Comparison of ENCODE assay signal across 8 mouse cellular contexts in genomic region chr14:50896747-50897373, GRCm38 (mm10). TPM values are rescaled to one million over a fixed set of nuclear protein-coding genes. Genes with fewer than 3 reads are reported as not detected.
A peak's percentile ranks its signal among the peaks of the same experiment; 100 is the strongest.
DNase-seq lines count a peak whose midpoint lies in the region; ATAC-seq and TF ChIP-seq lines count a peak whose summit lies in the region.

No protein-coding gene starts in this region.

- H3K9ac ChIP-seq in forebrain, embryonic 14.5 days (ENCODE audit: low read length) = peak overlapping the region; percentile 60
- peak overlapping the region; percentile 67 for H3K9ac ChIP-seq in midbrain, embryonic 12.5 days (replicated peaks)

- H3K36me3 ChIP-seq in forebrain, embryonic 14.5 days (ENCODE audit: control insufficient read depth, insufficient read depth, low read length) = no peaks in the 10 kb centered on the region
- H3K36me3 ChIP-seq in midbrain, embryonic 12.5 days = no peaks in the 10 kb centered on the region

- no peak overlapping the region for H3K27ac ChIP-seq in forebrain, embryonic 14.5 days (ENCODE audit: low read depth, low read length)
- H3K27ac ChIP-seq in midbrain, embryonic 12.5 days (replicated peaks) = no peak overlapping the region

- H3K4me1 ChIP-seq in forebrain, embryonic 14.5 days (ENCODE audit: control insufficient read depth, insufficient read depth, low read length) = no peaks in the 10 kb centered on the region
- H3K4me1 ChIP-seq in midbrain, embryonic 12.5 days = peaks cover 10% of the 10 kb centered on the region

- peak; percentile 75; the same call in 1 of the 2 replicates for ATAC-seq in forebrain, embryonic 14.5 days
- ATAC-seq in midbrain, embryonic 12.5 days (ENCODE audit: low FRiP score, low read depth) = peak; percentile 58; the same call in 1 of the 2 replicates

- H3K9me3 ChIP-seq in forebrain, embryonic 14.5 days (replicated peaks; ENCODE audit: control insufficient read depth, low read length) = no peaks in the 10 kb centered on the region
- no peaks in the 10 kb centered on the region for H3K9me3 ChIP-seq in midbrain, embryonic 12.5 days

- no peak for TF ChIP-seq CTCF in brain, embryonic 14.5 days (IDR thresholded peaks at IDR 0.05; ENCODE audit: borderline replicate concordance, extremely low read depth, insufficient read depth, insufficient read length)

- 0 out of 2 replicates have a peak, but pooled peaks cover 5% of the 10 kb centered on the region for H3K27me3 ChIP-seq in forebrain, embryonic 14.5 days (replicated peaks; ENCODE audit: control insufficient read depth, insufficient read depth, low read length)
- peaks cover 25% of the 10 kb centered on the region for H3K27me3 ChIP-seq in midbrain, embryonic 12.5 days

- peak overlapping the region; percentile 33 for H3K4me3 ChIP-seq in forebrain, embryonic 14.5 days (ENCODE audit: low read depth, low read length)
- peak overlapping the region; percentile 50 for H3K4me3 ChIP-seq in midbrain, embryonic 12.5 days

- H3K4me2 ChIP-seq in forebrain, embryonic 14.5 days (ENCODE audit: low read length) = peak overlapping the region; percentile 64
- peak overlapping the region; percentile 88 for H3K4me2 ChIP-seq in midbrain, embryonic 12.5 days (replicated peaks)

- TF ChIP-seq POLR2A in brain, embryonic 14.5 days (IDR thresholded peaks at IDR 0.05; ENCODE audit: borderline replicate concordance, extremely low read depth, insufficient read depth, insufficient read length, poor library complexity, severe bottlenecking) = no peak

- peak; percentile 21 for DNase-seq in layer of hippocampus, adult 11-12 months (ENCODE audit: low spot score)
- DNase-seq in layer of hippocampus, adult 9-11 months = no peak
- peak; percentile 53 for DNase-seq in brain, embryonic 14.5 days (ENCODE audit: low read depth)
- peak; percentile 38 for DNase-seq in forebrain, embryonic 14.5 days (ENCODE audit: low spot score)
- DNase-seq in layer of hippocampus, adult 18-20 months (ENCODE audit: low spot score in 2 of 2) = peak; percentile 15 to 42
- DNase-seq in T-cell, adult 2 months (ENCODE audit: low spot score) = no peak
- no peak for DNase-seq in gastrocnemius, adult 18-20 months (ENCODE audit: low spot score)

- WGBS in forebrain, embryonic 14.5 days = 13% methylated on average over 23 of the region's 23 CpGs
- WGBS in midbrain, embryonic 12.5 days = 17% methylated on average over 23 of the region's 23 CpGs

RNA-seq across cellular contexts. Expression of gene Klhl33, which starts 0.4 kb away (rescaled TPM):
- 0.59 and 1.2 TPM in 2 replicates for polyA plus RNA-seq in brain, embryonic 14.5 days (2012; rRNA removed)
- polyA plus RNA-seq in forebrain, embryonic 14.5 days (2014; fragmentation: Nextera tagmentation; extraction: Ambion mirVana) = 0.25 and 0.36 TPM in 2 replicates
- total RNA-seq in layer of hippocampus, adult 18-20 months (2021) = 1 to 10 TPM; 3.7 to 5.9 TPM
- polyA plus RNA-seq in midbrain, embryonic 12.5 days (2016; fragmentation: Nextera tagmentation; extraction: Ambion mirVana) = 0.35 and 0.60 TPM in 2 replicates
- 100 to 1,000 TPM in 1 of 2 experiments, 10 to 100 TPM in 1; 56.5 to 114 TPM for total RNA-seq in gastrocnemius, adult 18-20 months (2021)

RNA-seq across cellular contexts. Expression of gene Tep1, which starts 26.5 kb away (rescaled TPM):
- 4.3 and 5.1 TPM in 2 replicates for polyA plus RNA-seq in brain, embryonic 14.5 days (2012; rRNA removed)
- 1.3 and 2.5 TPM in 2 replicates for polyA plus RNA-seq in forebrain, embryonic 14.5 days (2014; fragmentation: Nextera tagmentation; extraction: Ambion mirVana)
- 1 to 10 TPM; 2.9 to 3.6 TPM for total RNA-seq in layer of hippocampus, adult 18-20 months (2021)
- polyA plus RNA-seq in midbrain, embryonic 12.5 days (2016; fragmentation: Nextera tagmentation; extraction: Ambion mirVana) = 3.7 and 5.1 TPM in 2 replicates
- 1 to 10 TPM; 6.5 to 9.0 TPM for total RNA-seq in gastrocnemius, adult 18-20 months (2021)

RNA-seq across cellular contexts. Expression of gene Osgep, which starts 27.8 kb away (rescaled TPM):
- polyA plus RNA-seq in brain, embryonic 14.5 days (2012; rRNA removed) = 102 and 121 TPM in 2 replicates
- 160 and 180 TPM in 2 replicates for polyA plus RNA-seq in forebrain, embryonic 14.5 days (2014; fragmentation: Nextera tagmentation; extraction: Ambion mirVana)
- 10 to 100 TPM; 34.9 to 39.0 TPM for total RNA-seq in layer of hippocampus, adult 18-20 months (2021)
- 141 and 147 TPM in 2 replicates for polyA plus RNA-seq in midbrain, embryonic 12.5 days (2016; fragmentation: Nextera tagmentation; extraction: Ambion mirVana)
- 10 to 100 TPM; 45.9 to 47.5 TPM for total RNA-seq in gastrocnemius, adult 18-20 months (2021)

RNA-seq across cellular contexts. Expression of gene Apex1, which starts 27.9 kb away (rescaled TPM):
- polyA plus RNA-seq in brain, embryonic 14.5 days (2012; rRNA removed) = 137 and 178 TPM in 2 replicates
- polyA plus RNA-seq in forebrain, embryonic 14.5 days (2014; fragmentation: Nextera tagmentation; extraction: Ambion mirVana) = 322 and 355 TPM in 2 replicates
- 10 to 100 TPM; 62.8 to 65.7 TPM for total RNA-seq in layer of hippocampus, adult 18-20 months (2021)
- polyA plus RNA-seq in midbrain, embryonic 12.5 days (2016; fragmentation: Nextera tagmentation; extraction: Ambion mirVana) = 321 and 333 TPM in 2 replicates
- 10 to 100 TPM; 29.1 to 29.2 TPM for total RNA-seq in gastrocnemius, adult 18-20 months (2021)

RNA-seq across cellular contexts. Expression of gene Pip4p1, which starts 33.8 kb away (rescaled TPM):
- 131 and 177 TPM in 2 replicates for polyA plus RNA-seq in brain, embryonic 14.5 days (2012; rRNA removed)
- 81.4 and 86.0 TPM in 2 replicates for polyA plus RNA-seq in forebrain, embryonic 14.5 days (2014; fragmentation: Nextera tagmentation; extraction: Ambion mirVana)
- 10 to 100 TPM; 86.4 to 96.1 TPM for total RNA-seq in layer of hippocampus, adult 18-20 months (2021)
- 68.3 and 72.8 TPM in 2 replicates for polyA plus RNA-seq in midbrain, embryonic 12.5 days (2016; fragmentation: Nextera tagmentation; extraction: Ambion mirVana)
- 10 to 100 TPM; 16.1 to 16.7 TPM for total RNA-seq in gastrocnemius, adult 18-20 months (2021)

Comparison
In these comparisons a context has a peak if more than half of its experiments do, and no peak if none do; other contexts are left out.
1. DNase-seq: peak in layer of hippocampus, adult 11-12 months (single experiment), brain, embryonic 14.5 days (single experiment), forebrain, embryonic 14.5 days (single experiment) and layer of hippocampus, adult 18-20 months (2 of 2); none in layer of hippocampus, adult 9-11 months (single experiment), T-cell, adult 2 months (single experiment) and gastrocnemius, adult 18-20 months (single experiment).